Mouse (Mus musculus) forebrain, embryonic 10.5 days (tissue): ENCODE data around the gene Gm10382. TPM values are rescaled to one million over a fixed set of nuclear protein-coding genes. Genes with fewer than 3 reads are reported as not detected.

ENCODE experiments used
- DNase-seq: peaks from one replicate; pipeline ENCODE4 v3.0.0-alpha.2; 2017; ENCODE audit warnings: low spot score; ENCODE audit errors: extremely low spot score
- H3K27ac ChIP-seq: fragments of 300-500 bp; sonication (generic); 2 replicates; pipeline ENCODE4 v1.5.1; 2016; ENCODE audit warnings: mild to moderate bottlenecking
- H3K27me3 ChIP-seq: fragments of 300-500 bp; sonication (generic); 2 replicates; pipeline ENCODE4 v1.6.1; 2016; ENCODE audit warnings: mild to moderate bottlenecking; ENCODE audit not compliant: poor library complexity, severe bottlenecking
- H3K36me3 ChIP-seq: fragments of 300-500 bp; sonication (generic); replicated peaks from 2 replicates; pipeline ENCODE4 v1.6.1; 2016; ENCODE audit warnings: mild to moderate bottlenecking, moderate library complexity
- H3K4me1 ChIP-seq: fragments of 300-500 bp; sonication (generic); 2 replicates; pipeline ENCODE4 v1.6.1; 2016
- H3K4me3 ChIP-seq: fragments of 300-500 bp; sonication (generic); 2 replicates; pipeline ENCODE4 v1.5.1; 2016; ENCODE audit warnings: mild to moderate bottlenecking, moderate library complexity
- H3K9me3 ChIP-seq: fragments of 300-500 bp; sonication (generic); 2 replicates; pipeline ENCODE4 v1.6.1; 2016; ENCODE audit warnings: mild to moderate bottlenecking, moderate library complexity
- WGBS: fragments of 180-500 bp; shearing (Covaris S2); methylation state at CpG from one replicate; pipeline ENCODE4 v1.1.7; 2016; 5-methylcytosine and 5-hydroxymethylcytosine counted together
- polyA plus RNA-seq: library from polyadenylated mRNA; unstranded; fragments of >200 nt; fragmentation: Nextera tagmentation; extraction: Ambion mirVana; gene quantifications from 2 replicates; pipeline ENCODE4 v1.2.1, GENCODE M21; 2016

Gm10382 gene
- polyA plus RNA-seq: 0.21 and 0.38 TPM in 2 replicates

GRCm38 (mm10) chr5:125389131-125389578, at the start of gene Gm10382:
TSS of gene Gm10382 (plus strand) at chr5:125389322.
- peak within 1 kb of the TSS; percentile 96 for H3K4me3 ChIP-seq
- H3K4me1 ChIP-seq: peaks cover 42% of the 10 kb centered on the region

GRCm38 (mm10) chr5:125339851-125340531, 49.1 kb upstream of the Gm10382 start:
- DNase-seq: peak; percentile 55
- Histone ChIP-seq H3K36me3 (peaks cover 13% of the 10 kb centered on the region), H3K27me3 (no peaks in the 10 kb centered on the region), H3K4me1 (peaks cover 48% of the 10 kb centered on the region), H3K9me3 (no peaks in the 10 kb centered on the region), H3K27ac (peak overlapping the region; percentile 90), H3K4me3 (peak overlapping the region; percentile 94)
- WGBS: 1% methylated on average over 25 of the region's 25 CpGs

More at GRCm38 (mm10) chr5:125389131-125389578, at the start of gene Gm10382:
- peak; percentile 80 for DNase-seq
- Histone ChIP-seq H3K27ac (peak within 1 kb of the TSS; percentile 100), H3K9me3 (no peaks in the 10 kb centered on the region), H3K36me3 (peaks cover 32% of the 10 kb centered on the region), H3K27me3 (no peaks in the 10 kb centered on the region)
- under 1% methylated on average over 41 of the region's 41 CpGs for WGBS

DNA sequence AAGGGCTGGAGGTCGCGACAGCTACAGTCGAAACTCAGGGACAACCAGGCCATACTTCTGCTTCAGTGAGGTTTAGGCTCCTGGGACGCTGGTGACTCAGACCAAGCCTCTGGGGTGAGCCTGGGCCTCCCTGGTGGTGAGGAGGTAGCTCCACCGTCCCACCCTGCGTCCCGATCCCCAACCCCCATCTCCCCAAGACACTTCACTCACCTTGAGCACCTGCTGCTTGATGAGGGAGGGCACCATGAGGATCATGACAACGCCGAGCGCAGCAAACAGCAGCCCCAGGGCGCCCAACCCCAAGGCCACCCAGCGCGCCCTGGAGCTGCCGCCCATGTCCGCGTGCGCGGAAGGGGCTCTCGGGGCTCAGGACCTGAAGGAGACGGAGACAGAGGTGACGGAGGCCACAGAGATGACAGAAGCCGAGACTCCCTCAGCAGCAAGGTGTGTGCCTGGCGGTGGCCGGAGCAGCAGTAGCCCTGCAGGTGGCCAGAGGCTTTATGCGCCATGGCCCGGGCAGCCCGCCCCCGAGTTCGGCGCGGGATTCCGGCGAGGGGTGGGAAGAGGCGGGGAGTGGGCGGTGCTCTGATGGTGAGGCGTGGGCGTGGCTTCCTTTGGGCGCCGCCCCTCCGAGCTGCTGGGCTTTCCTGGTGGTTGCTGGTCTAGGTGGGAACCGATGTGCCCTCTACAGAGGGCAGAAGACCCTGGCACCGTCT, 48.4 kb upstream of the Gm10382 start, which contains the start of gene Scarb1:
Gene Scarb1 (minus strand): TSS at position 548 of the 716 bp plus-strand sequence.
- WGBS: under 1% methylated on average over 42 of the region's 42 CpGs
- Histone ChIP-seq H3K4me1 (peaks cover 48% of the 10 kb centered on the region), H3K27ac (peak within 1 kb of the TSS; percentile 90), H3K9me3 (no peaks in the 10 kb centered on the region), H3K4me3 (peak within 1 kb of the TSS; percentile 94), H3K36me3 (peaks cover 11% of the 10 kb centered on the region), H3K27me3 (no peaks in the 10 kb centered on the region)
- DNase-seq: peak; percentile 87

- peaks cover 48% of the 10 kb centered on the region for H3K4me1 ChIP-seq
- H3K9me3 ChIP-seq: no peaks in the 10 kb centered on the region
- H3K36me3 ChIP-seq: peaks cover 3% of the 10 kb centered on the region
- peak overlapping the region; percentile 90 for H3K27ac ChIP-seq
- DNase-seq: peak; percentile 22
- 54% methylated on average over 14 of the region's 14 CpGs for WGBS
- H3K4me3 ChIP-seq: peak overlapping the region; percentile 94
- no peaks in the 10 kb centered on the region for H3K27me3 ChIP-seq
Measured at GRCm38 (mm10) chr5:125341459-125342090, 47.5 kb upstream of the Gm10382 start.

DNA sequence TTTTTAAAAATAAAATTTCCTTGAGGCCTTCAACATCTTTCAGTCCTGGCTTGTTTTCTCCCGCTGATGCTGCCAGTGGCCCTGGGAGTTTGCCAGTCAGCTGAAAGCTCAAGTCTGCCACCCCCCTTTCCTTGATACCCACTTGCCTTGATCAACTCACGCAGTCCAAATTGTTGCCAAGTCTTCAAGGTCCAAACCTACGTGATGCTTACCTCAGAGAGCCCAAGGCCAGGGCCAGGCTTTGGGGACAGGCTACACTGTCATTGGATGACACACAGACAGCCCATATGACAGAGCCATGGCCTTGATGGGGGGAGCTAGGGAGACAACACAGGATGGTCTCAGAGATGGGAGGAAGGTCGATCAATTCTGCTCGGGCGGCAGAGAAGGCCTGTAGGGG, 44.8 kb upstream of the Gm10382 start:
- Histone ChIP-seq H3K4me1 (peaks cover 27% of the 10 kb centered on the region), H3K27me3 (no peaks in the 10 kb centered on the region), H3K27ac (no peak overlapping the region), H3K9me3 (no peaks in the 10 kb centered on the region), H3K4me3 (no peak overlapping the region), H3K36me3 (no peaks in the 10 kb centered on the region)
- DNase-seq: no peak
- WGBS: 93% methylated on average over 6 of the region's 6 CpGs

GRCm38 (mm10) chr5:125348067-125348466, 41.1 kb upstream of the Gm10382 start:
- 78% methylated on average over 7 of the region's 7 CpGs for WGBS

GRCm38 (mm10) chr5:125348487-125348886, 40.6 kb upstream of the Gm10382 start:
- H3K27ac ChIP-seq: no peak overlapping the region
- no peak overlapping the region for H3K4me3 ChIP-seq
- H3K9me3 ChIP-seq: peaks cover 8% of the 10 kb centered on the region; the same call in 1 of the 2 replicates
- WGBS: 39% methylated on average over 8 of the region's 8 CpGs
- no peaks in the 10 kb centered on the region for H3K36me3 ChIP-seq
- peaks cover 9% of the 10 kb centered on the region for H3K4me1 ChIP-seq
- no peaks in the 10 kb centered on the region for H3K27me3 ChIP-seq
- peak; percentile 47 for DNase-seq

More at GRCm38 (mm10) chr5:125348067-125348466, 41.1 kb upstream of the Gm10382 start:
- peaks cover 4% of the 10 kb centered on the region; the same call in 1 of the 2 replicates for H3K9me3 ChIP-seq
- no peaks in the 10 kb centered on the region for H3K36me3 ChIP-seq
- H3K27ac ChIP-seq: no peak overlapping the region
- H3K4me3 ChIP-seq: no peak overlapping the region
- H3K27me3 ChIP-seq: no peaks in the 10 kb centered on the region
- no peak for DNase-seq
- peaks cover 11% of the 10 kb centered on the region for H3K4me1 ChIP-seq

DNA sequence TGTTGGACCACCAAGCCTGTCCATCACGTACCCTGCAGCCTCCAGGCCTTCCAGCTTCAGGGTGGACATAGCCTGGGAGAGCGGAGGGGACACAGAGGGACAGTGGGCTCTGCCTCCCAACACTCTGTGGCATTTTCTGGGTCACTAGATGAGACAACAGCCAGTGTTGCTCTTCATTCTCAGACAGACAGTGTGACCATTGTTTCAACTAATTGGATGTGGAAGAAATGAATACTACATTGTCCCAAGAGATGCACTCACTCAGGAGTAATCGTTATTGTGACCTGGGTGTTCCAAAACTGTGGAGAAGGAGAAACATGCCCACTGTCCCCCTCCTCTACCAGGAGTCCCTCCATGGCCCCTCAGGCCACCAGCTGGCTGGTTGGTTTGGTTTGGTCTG, 39.7 kb upstream of the Gm10382 start:
- 72% methylated on average over 3 of the region's 3 CpGs for WGBS
- H3K27ac ChIP-seq: no peak overlapping the region
- DNase-seq: no peak
- no peaks in the 10 kb centered on the region for H3K27me3 ChIP-seq
- no peaks in the 10 kb centered on the region for H3K36me3 ChIP-seq
- H3K4me3 ChIP-seq: no peak overlapping the region
- H3K9me3 ChIP-seq: peaks cover 8% of the 10 kb centered on the region; the same call in 1 of the 2 replicates
- peaks cover 9% of the 10 kb centered on the region for H3K4me1 ChIP-seq

DNA sequence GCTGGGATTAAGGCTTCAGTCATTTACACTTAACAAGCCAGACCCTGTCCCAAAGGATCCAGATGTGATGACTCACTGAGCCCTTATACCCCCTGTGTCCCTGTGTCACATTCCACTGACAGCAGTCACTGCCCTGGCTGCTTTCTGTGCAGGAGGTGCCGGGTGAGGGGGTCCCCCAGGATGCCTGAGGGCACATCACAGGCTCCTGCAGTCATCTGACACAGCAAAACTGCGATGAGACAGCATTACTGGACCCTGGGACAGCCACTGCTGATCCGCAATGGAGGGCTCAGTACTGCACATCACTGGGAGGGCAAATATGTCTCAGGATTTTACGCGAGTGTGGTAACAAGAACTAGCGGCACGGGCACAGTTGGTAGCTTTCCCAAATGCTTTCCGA, 38.1 kb upstream of the Gm10382 start:
- no peak overlapping the region for H3K4me3 ChIP-seq
- no peaks in the 10 kb centered on the region for H3K36me3 ChIP-seq
- no peaks in the 10 kb centered on the region for H3K27me3 ChIP-seq
- peaks cover 20% of the 10 kb centered on the region for H3K4me1 ChIP-seq
- H3K9me3 ChIP-seq: peaks cover 8% of the 10 kb centered on the region; the same call in 1 of the 2 replicates
- H3K27ac ChIP-seq: no peak overlapping the region
- WGBS: 84% methylated on average over 8 of the region's 8 CpGs
- DNase-seq: no peak

DNA sequence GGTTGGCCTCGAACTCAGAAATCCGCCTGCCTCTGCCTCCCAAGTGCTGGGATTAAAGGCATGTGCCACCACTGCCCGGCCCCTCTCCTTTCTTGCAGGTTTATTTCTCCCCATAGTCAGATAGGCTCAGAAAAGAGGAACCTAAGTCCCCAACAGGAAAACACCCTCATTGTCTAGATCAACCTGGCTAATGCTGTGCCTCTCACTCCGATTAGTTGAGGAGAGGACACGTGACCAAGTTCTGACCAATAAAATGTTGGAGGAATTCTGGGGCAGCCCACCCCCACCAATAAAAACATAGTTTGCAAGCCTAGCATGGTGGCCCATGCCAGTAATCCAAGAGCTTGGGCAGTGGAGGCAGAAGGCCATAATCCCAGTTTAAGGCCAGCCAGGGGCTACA, 37.2 kb upstream of the Gm10382 start:
- Histone ChIP-seq H3K36me3 (no peaks in the 10 kb centered on the region), H3K4me3 (no peak overlapping the region), H3K27ac (no peak overlapping the region), H3K9me3 (peaks cover 8% of the 10 kb centered on the region; the same call in 1 of the 2 replicates), H3K4me1 (peaks cover 20% of the 10 kb centered on the region), H3K27me3 (no peaks in the 10 kb centered on the region)
- 90% methylated on average over 5 of the region's 5 CpGs for WGBS
- DNase-seq: no peak

DNA sequence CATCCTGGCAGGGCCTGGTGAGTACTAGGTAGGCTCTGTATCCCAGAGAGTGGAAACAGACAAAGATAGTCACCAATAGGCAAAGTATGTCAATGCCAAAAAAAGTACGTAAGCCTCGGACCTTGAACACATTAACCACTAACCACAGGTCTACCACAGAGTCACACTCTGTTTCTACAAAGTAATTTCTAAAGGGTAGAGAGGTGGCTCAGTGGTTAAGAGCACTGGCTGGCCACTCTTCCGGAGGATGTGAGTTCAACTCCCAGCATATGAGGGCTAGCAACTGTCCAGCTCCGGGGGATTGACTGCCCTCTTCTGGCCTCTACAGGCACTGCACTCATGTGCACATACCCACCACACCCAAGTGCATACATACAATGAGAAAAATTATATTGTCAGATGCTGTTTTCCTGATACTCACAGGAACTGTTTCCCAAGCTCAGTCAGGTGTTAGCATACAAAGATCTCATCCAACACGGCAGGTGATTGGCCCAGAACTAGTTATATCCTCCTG, 36.3 kb upstream of the Gm10382 start:
- WGBS: 95% methylated on average over 5 of the region's 5 CpGs
- H3K27me3 ChIP-seq: no peaks in the 10 kb centered on the region
- no peak overlapping the region for H3K4me3 ChIP-seq
- H3K9me3 ChIP-seq: peaks cover 8% of the 10 kb centered on the region; the same call in 1 of the 2 replicates
- H3K36me3 ChIP-seq: no peaks in the 10 kb centered on the region
- H3K4me1 ChIP-seq: peaks cover 20% of the 10 kb centered on the region
- DNase-seq: no peak
- no peak overlapping the region for H3K27ac ChIP-seq

GRCm38 (mm10) chr5:125354885-125355492, 34.1 kb upstream of the Gm10382 start:
- Histone ChIP-seq H3K4me1 (peaks cover 17% of the 10 kb centered on the region), H3K27me3 (no peaks in the 10 kb centered on the region), H3K9me3 (peaks cover 8% of the 10 kb centered on the region; the same call in 1 of the 2 replicates), H3K27ac (0 out of 2 replicates have a peak overlapping the region, but pooled peaks have one; percentile 44), H3K4me3 (no peak overlapping the region), H3K36me3 (no peaks in the 10 kb centered on the region)
- DNase-seq: no peak
- 64% methylated on average over 7 of the region's 7 CpGs for WGBS
